Mouse (Mus musculus): ENCODE results near the gene Zscan2. TPM values are rescaled to one million over a fixed set of nuclear protein-coding genes. Genes with fewer than 3 reads are reported as not detected.
A peak's percentile ranks its signal among the peaks of the same experiment; 100 is the strongest.

The Zscan2 gene
- total and polyA plus RNA-seq, 3 experiments: 0.82 to 3.7 (median 1.7) TPM

GRCm38 (mm10) chr7:80857181-80857580 is 3.5 kb upstream of the Zscan2 start:
- Histone ChIP-seq H3K27me3 (replicated peaks) (no peaks in the 10 kb centered on the region), H3K9me3 (replicated peaks; ENCODE audit: low read length) (peaks cover 5% of the 10 kb centered on the region), H3K4me3 (replicated peaks in 1 of 3; ENCODE audit: low read depth in 2 of 3, low read length in 2 of 3, poor library complexity in 1 of 3) (no peak overlapping the region), H3K27ac (ENCODE audit: insufficient read depth, low read depth) (no peak overlapping the region), H3K79me2 (replicated peaks; ENCODE audit: control insufficient read depth, extremely low read depth, insufficient read depth, poor library complexity, severe bottlenecking) (no peaks in the 10 kb centered on the region), H3K4me2 (ENCODE audit: insufficient read depth, low read depth, poor library complexity, severe bottlenecking) (peak overlapping the region; percentile 51), H3K4me1 (ENCODE audit: control insufficient read depth in 1 of 2, insufficient read depth in 2 of 2) (peaks cover 6 to 22% of the 10 kb centered on the region in 2 experiments; a peak in 3 of 4 replicates), H3K9ac (ENCODE audit: insufficient read depth, low read depth) (peak overlapping the region; percentile 22; the same call in 1 of the 2 replicates), H3K36me3 (replicated peaks in 1 of 2; ENCODE audit: control insufficient read depth in 1 of 2, insufficient read depth in 1 of 2, low read length in 1 of 2) (no peaks in the 10 kb centered on the region)
- peak; percentile 72 for DNase-seq (ENCODE audit: extremely low read depth)
- TF ChIP-seq TCF12 (IDR thresholded peaks at IDR 0.05; ENCODE audit: low read depth, low read length) (0 out of 2 replicates have a peak, but pooled peaks have one; percentile 13), NELFE (IDR thresholded peaks at IDR 0.05; ENCODE audit: low read depth, low read length) (no peak), NRF1 (IDR thresholded peaks at IDR 0.05; ENCODE audit: low read depth, low read length) (no peak), GABPA (IDR thresholded peaks at IDR 0.05; ENCODE audit: insufficient replicate concordance, low read depth, low read length) (no peak), SIN3A (IDR thresholded peaks at IDR 0.05; ENCODE audit: low read length) (no peak), HCFC1 (IDR thresholded peaks at IDR 0.05; ENCODE audit: low read depth, low read length) (peak; percentile 53), JUND (conservative IDR thresholded peaks at IDR 0.05; ENCODE audit: low read depth, low read length) (no peak), ZKSCAN1 (IDR thresholded peaks at IDR 0.05; ENCODE audit: borderline replicate concordance, low read depth, low read length) (no peak), ZMIZ1 (IDR thresholded peaks at IDR 0.05; ENCODE audit: low read depth, low read length) (no peak), RCOR1 (conservative IDR thresholded peaks at IDR 0.05; ENCODE audit: low read depth, low read length) (no peak), E2F4 (IDR thresholded peaks at IDR 0.05; ENCODE audit: insufficient replicate concordance, low read depth, low read length) (no peak), MXI1 (IDR thresholded peaks at IDR 0.05; ENCODE audit: low read depth, low read length) (no peak), TBP (conservative IDR thresholded peaks at IDR 0.05; ENCODE audit: low read depth, low read length) (no peak), USF1 (IDR thresholded peaks at IDR 0.05; ENCODE audit: low read depth, low read length) (no peak), ELF1 (IDR thresholded peaks at IDR 0.05; ENCODE audit: low read depth, low read length) (peak; percentile 43), POLR2AphosphoS2 (IDR thresholded peaks at IDR 0.05; ENCODE audit: low read depth, low read length) (no peak), ETS1 (conservative IDR thresholded peaks at IDR 0.05; ENCODE audit: low read depth, low read length) (no peak), MEF2A (IDR thresholded peaks at IDR 0.05; ENCODE audit: borderline replicate concordance, low read depth, low read length) (no peak), CTCF (conservative IDR thresholded peaks at IDR 0.05 in 1 of 2, IDR thresholded peaks at IDR 0.05 in 1 of 2; ENCODE audit: low read depth in 2 of 2, low read length in 2 of 2) (peak; percentile 88 to 92), ZNF384 (IDR thresholded peaks at IDR 0.05; ENCODE audit: low read depth, low read length) (no peak), IRF4 (IDR thresholded peaks at IDR 0.05; ENCODE audit: low read depth, low read length) (no peak), MAX (IDR thresholded peaks at IDR 0.05; ENCODE audit: low read length) (no peak), PAX5 (IDR thresholded peaks at IDR 0.05; ENCODE audit: low read length) (no peak), JUN (IDR thresholded peaks at IDR 0.05; ENCODE audit: insufficient read depth, low read depth, low read length) (no peak), MAFK (IDR thresholded peaks at IDR 0.05; ENCODE audit: insufficient replicate concordance, low read length) (no peak), USF2 (conservative IDR thresholded peaks at IDR 0.05; ENCODE audit: low read depth, low read length) (no peak), RAD21 (IDR thresholded peaks at IDR 0.05; ENCODE audit: low read depth, low read length) (peak; percentile 89), MYC (IDR thresholded peaks at IDR 0.05; ENCODE audit: low read depth, low read length) (peak; percentile 73), KAT2A (IDR thresholded peaks at IDR 0.05; ENCODE audit: insufficient replicate concordance, low read length) (no peak), EP300 (IDR thresholded peaks at IDR 0.05; ENCODE audit: low read length) (no peak), CHD2 (IDR thresholded peaks at IDR 0.05; ENCODE audit: low read length) (no peak), ZC3H11A (IDR thresholded peaks at IDR 0.05; ENCODE audit: low read depth, low read length) (peak; percentile 39), POLR2A (IDR thresholded peaks at IDR 0.05; ENCODE audit: low read depth, low read length) (peak; percentile 36; the same call in 1 of the 2 replicates), MAZ (IDR thresholded peaks at IDR 0.05; ENCODE audit: low read depth, low read length) (0 out of 2 replicates have a peak, but pooled peaks have one; percentile 18), CHD1 (IDR thresholded peaks at IDR 0.05; ENCODE audit: low read depth, low read length) (no peak), UBTF (IDR thresholded peaks at IDR 0.05; ENCODE audit: low read depth, low read length) (no peak), SMC3 (IDR thresholded peaks at IDR 0.05; ENCODE audit: low read depth, low read length) (peak; percentile 74), BHLHE40 (IDR thresholded peaks at IDR 0.05; ENCODE audit: low read depth, low read length) (no peak)
- dilution Hi-C loops (cut with MboI; ENCODE audit: extremely low pct_ligation_motif_present, extremely low pct_unique_long_range_greater_than_20kb, low sequenced_read_pairs): no loop called here
- in situ Hi-C loops (cut with MboI; ENCODE audit: low pct_ligation_motif_present, low pct_unique_long_range_greater_than_20kb, low sequenced_read_pairs): no loop called here

Data from CH12.LX (cell line).